Mouse (Mus musculus) limb, embryonic 14.5 days (tissue): ENCODE data around the gene Olfm2. TPM values are rescaled to one million over a fixed set of nuclear protein-coding genes. Genes with fewer than 3 reads are reported as not detected.

ENCODE experiments used
- ATAC-seq: fragments of 200-750 bp; cut with Nextera tagmentation; 2 replicates; pipeline ENCODE4 v1.8.0; 2017; ENCODE audit warnings: low read depth, moderate number of reproducible peaks, moderate TSS enrichment; ENCODE audit not compliant: low FRiP score
- DNase-seq: peaks from one replicate; pipeline ENCODE4 v3.0.0-alpha.2; 2015; ENCODE audit warnings: low spot score
- H3K27ac ChIP-seq: fragments of 300-500 bp; sonication (generic); replicated peaks from 2 replicates; pipeline ENCODE4 v1.5.1; 2014; ENCODE audit warnings: low read depth, mild to moderate bottlenecking, low read length, moderate library complexity, mixed read lengths
- H3K27me3 ChIP-seq: fragments of 300-500 bp; sonication (generic); 2 replicates; pipeline ENCODE4 v1.6.1; 2014; ENCODE audit warnings: low read length, mixed read lengths; ENCODE audit not compliant: control insufficient read depth, insufficient read depth
- H3K36me3 ChIP-seq: fragments of 300-500 bp; sonication (generic); 2 replicates; pipeline ENCODE4 v1.6.1; 2014; ENCODE audit warnings: mild to moderate bottlenecking, low read length, moderate library complexity, mixed read lengths; ENCODE audit not compliant: control insufficient read depth, insufficient read depth
- H3K4me1 ChIP-seq: fragments of 300-500 bp; sonication (generic); 2 replicates; pipeline ENCODE4 v1.6.1; 2014; ENCODE audit warnings: antibody characterized with exemption, low read length, mixed read lengths; ENCODE audit not compliant: control insufficient read depth, insufficient read depth
- H3K4me2 ChIP-seq: fragments of 300-500 bp; sonication (generic); replicated peaks from 2 replicates; pipeline ENCODE4 v1.6.1; 2014; ENCODE audit warnings: low read depth, mild to moderate bottlenecking, low read length, moderate library complexity; ENCODE audit not compliant: severe bottlenecking
- H3K4me3 ChIP-seq: fragments of 300-500 bp; sonication (generic); replicated peaks from 2 replicates; pipeline ENCODE4 v1.5.1; 2014; ENCODE audit warnings: low read length
- H3K9ac ChIP-seq: fragments of 300-500 bp; sonication (generic); 2 replicates; pipeline ENCODE4 v1.6.1; 2014; ENCODE audit warnings: mild to moderate bottlenecking, low read depth, low read length, moderate library complexity; ENCODE audit not compliant: severe bottlenecking
- H3K9me3 ChIP-seq: fragments of 300-500 bp; sonication (generic); 2 replicates; pipeline ENCODE4 v1.6.1; 2016; ENCODE audit warnings: low read length; ENCODE audit not compliant: control insufficient read depth
- POLR2A ChIP-seq: fragments of 200-500 bp; IDR thresholded peaks from 2 replicates; pipeline ENCODE4 v1.8.0; 2012; ENCODE audit warnings: inconsistent platforms, mild to moderate bottlenecking, moderate library complexity, borderline replicate concordance; ENCODE audit not compliant: insufficient read depth, insufficient read length; ENCODE audit errors: extremely low read depth
- WGBS: fragments of 180-500 bp; shearing (Covaris S2); extraction: QIAGEN DNeasy Blood & Tissue Kit; methylation state at CpG from one replicate; pipeline ENCODE4 v1.1.7; 2014; 5-methylcytosine and 5-hydroxymethylcytosine counted together
- polyA plus RNA-seq, 2 experiments: library from polyadenylated mRNA; depleted of rRNA in 1 of 2; stranded (reverse) in 1 of 2; unstranded in 1 of 2; fragments of >200 nt; fragmentation: Nextera tagmentation in 1 of 2; extraction: Ambion mirVana in 1 of 2; gene quantifications; 2 replicates each; pipeline versions ENCODE4 v1.2.1 to v1.2.3; 2012 to 2014

The Olfm2 gene
- polyA plus RNA-seq, 2 experiments = 4.8 to 6.9 TPM

DNA sequence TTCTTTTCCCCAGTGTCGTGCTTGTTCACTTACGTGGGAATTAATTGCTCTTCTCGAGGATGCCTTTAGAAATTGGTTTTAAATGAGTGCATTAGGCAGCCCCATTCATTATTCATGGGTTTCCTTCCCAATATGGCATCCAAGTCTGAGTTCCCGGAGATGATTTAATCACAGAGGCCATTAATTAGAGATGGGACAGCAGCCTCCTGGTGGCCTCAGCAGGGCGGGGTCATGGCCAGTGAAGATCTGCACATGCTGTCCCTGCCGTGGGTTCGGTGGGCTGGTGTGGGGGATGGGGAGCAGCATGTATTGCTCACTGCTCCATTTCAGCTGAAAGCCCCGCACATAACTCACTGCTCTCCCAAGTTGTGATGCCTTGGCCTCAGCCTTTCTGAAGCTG, 80.2 kb downstream of the Olfm2 start:
- Histone ChIP-seq H3K4me1 (no peaks in the 10 kb centered on the region), H3K36me3 (peaks cover 35% of the 10 kb centered on the region), H3K9ac (no peak overlapping the region), H3K27ac (no peak overlapping the region), H3K4me2 (no peak overlapping the region), H3K4me3 (no peak overlapping the region), H3K27me3 (no peaks in the 10 kb centered on the region), H3K9me3 (no peaks in the 10 kb centered on the region)
- no peak for TF ChIP-seq POLR2A
- ATAC-seq (no peak), DNase-seq (no peak)
- 37% methylated on average over 8 of the region's 8 CpGs for WGBS

DNA sequence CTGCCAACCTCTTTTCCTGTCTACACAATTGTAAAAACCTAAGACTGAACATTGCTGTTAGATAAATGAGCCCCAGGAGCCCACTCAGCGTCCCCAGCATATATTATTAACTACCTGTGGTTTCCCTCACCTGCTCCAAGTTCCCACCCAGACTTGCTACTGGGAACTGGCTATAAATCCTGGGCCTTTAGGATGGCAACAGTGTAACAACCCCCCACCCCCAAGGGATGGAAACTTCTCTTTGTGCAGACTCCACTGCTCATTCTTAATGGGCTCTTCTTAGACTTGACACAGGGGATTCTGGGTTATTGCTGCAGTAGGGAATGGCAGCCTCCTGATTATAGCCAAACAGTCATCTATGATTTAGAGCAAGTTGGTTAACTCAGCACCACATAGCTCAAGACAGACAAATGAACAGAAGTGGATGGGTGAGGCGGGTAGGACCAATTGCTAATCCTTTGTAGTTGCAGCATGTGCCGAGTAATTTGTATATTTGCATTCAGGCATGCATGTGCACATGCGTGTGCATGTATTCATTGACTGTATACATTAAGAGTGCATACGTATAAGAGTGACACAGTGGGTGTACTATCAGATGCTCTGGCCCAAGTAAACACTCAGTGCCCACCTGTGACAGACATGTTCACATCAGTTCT, 81.0 kb downstream of the Olfm2 start:
- Histone ChIP-seq H3K4me3 (no peak overlapping the region), H3K9ac (no peak overlapping the region), H3K27ac (no peak overlapping the region), H3K36me3 (peaks cover 36% of the 10 kb centered on the region), H3K9me3 (no peaks in the 10 kb centered on the region), H3K4me1 (no peaks in the 10 kb centered on the region), H3K27me3 (no peaks in the 10 kb centered on the region), H3K4me2 (no peak overlapping the region)
- ATAC-seq (no peak), DNase-seq (no peak)
- no peak for TF ChIP-seq POLR2A
- whole genome bisulfite sequencing = 76% methylated on average over 5 of the region's 5 CpGs

DNA sequence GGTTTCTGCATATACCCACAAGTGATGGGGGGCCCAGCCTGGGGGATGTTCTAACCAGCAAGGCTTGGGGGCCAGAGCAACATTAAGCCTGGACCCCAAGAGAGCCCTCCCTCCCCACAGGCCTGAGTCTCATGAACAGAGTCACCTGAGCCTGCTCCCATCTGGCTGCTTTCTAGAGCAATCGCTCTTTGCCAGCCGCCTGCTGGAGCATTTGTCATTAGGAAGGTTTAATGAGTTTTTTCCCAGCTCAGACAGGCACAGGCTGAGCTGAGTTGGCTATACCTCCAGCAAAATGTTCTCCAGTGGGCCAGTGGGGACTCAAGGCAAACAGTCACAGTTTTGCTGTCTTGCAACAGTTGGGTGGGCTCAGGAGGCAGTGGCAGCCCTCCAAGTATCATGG, 81.8 kb downstream of the Olfm2 start:
- no peak overlapping the region for H3K4me3 ChIP-seq
- ATAC-seq (no peak), DNase-seq (no peak)
- H3K4me2 ChIP-seq = no peak overlapping the region
- WGBS = 39% methylated on average over 2 of the region's 2 CpGs
- H3K4me1 ChIP-seq = no peaks in the 10 kb centered on the region
- H3K9me3 ChIP-seq = no peaks in the 10 kb centered on the region
- no peaks in the 10 kb centered on the region for H3K27me3 ChIP-seq
- H3K36me3 ChIP-seq = peaks cover 44% of the 10 kb centered on the region
- TF ChIP-seq POLR2A = no peak
- H3K27ac ChIP-seq = no peak overlapping the region
- no peak overlapping the region for H3K9ac ChIP-seq

DNA sequence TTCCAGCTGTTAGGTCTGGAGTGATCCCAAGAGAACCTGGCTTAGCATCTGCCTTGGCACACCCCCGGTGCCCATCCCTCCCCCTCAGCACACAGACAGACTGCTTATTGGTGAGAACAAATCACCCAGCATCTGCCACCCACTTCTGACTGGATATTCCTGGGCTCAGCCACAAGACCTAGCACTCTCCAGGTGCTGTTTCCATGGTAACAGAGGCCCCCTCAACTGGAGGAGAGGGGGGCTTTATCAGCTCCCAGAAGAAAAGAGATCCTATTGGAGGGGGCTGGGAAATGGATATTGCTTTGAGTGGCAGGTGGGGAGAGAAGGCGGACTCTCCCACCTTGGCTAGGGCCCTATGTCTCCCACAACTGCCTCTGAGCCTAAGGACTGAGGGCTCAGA, 82.2 kb downstream of the Olfm2 start:
- ATAC-seq = no peak
- DNase-seq = no peak
- Histone ChIP-seq H3K4me1 (no peaks in the 10 kb centered on the region), H3K9ac (no peak overlapping the region), H3K4me3 (no peak overlapping the region), H3K27me3 (no peaks in the 10 kb centered on the region), H3K9me3 (no peaks in the 10 kb centered on the region), H3K27ac (no peak overlapping the region), H3K36me3 (peaks cover 48% of the 10 kb centered on the region), H3K4me2 (no peak overlapping the region)
- TF ChIP-seq POLR2A = no peak
- 95% methylated on average over 2 of the region's 2 CpGs for WGBS

DNA sequence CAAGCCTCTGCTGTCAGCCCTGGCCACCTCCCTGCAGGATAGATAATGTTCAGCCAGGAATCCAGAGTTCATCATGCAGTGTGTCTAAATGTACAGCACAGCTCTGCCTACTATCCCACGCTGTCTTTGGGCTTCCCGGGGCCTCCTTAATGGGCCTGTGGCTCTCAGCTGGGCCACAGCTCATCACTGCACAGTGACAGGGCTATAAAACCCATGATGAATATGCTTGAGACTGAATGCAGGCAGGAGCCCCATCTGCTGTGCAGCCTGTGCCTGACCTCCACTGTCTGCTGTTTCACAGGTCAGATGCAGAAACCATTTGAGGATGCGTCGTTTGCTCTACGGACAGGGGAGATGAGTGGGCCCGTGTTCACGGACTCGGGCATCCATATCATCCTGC, 83.3 kb downstream of the Olfm2 start:
- Histone ChIP-seq H3K27ac (no peak overlapping the region), H3K9me3 (no peaks in the 10 kb centered on the region), H3K4me1 (no peaks in the 10 kb centered on the region), H3K4me3 (no peak overlapping the region), H3K9ac (no peak overlapping the region), H3K36me3 (peaks cover 56% of the 10 kb centered on the region), H3K4me2 (no peak overlapping the region), H3K27me3 (no peaks in the 10 kb centered on the region)
- 89% methylated on average over 8 of the region's 8 CpGs for WGBS
- no peak for TF ChIP-seq POLR2A
- DNase-seq = no peak
- ATAC-seq = no peak
